Mouse (Mus musculus) liver, embryonic 14.5 days (tissue): ENCODE measurements around the gene Ncapg2. TPM values are rescaled to one million over a fixed set of nuclear protein-coding genes. Genes with fewer than 3 reads are reported as not detected.

Source experiments
- ATAC-seq: fragments of 200-750 bp; cut with Nextera tagmentation; 2 replicates; pipeline ENCODE4 v1.8.0; 2017; ENCODE audit warnings: moderate number of reproducible peaks, mild to moderate bottlenecking, moderate library complexity; ENCODE audit not compliant: insufficient read depth
- DNase-seq, 3 experiments: peaks; one replicate each; pipeline ENCODE4 v3.0.0-alpha.2; 2012 to 2013; ENCODE audit warnings: low read depth in 3 of 3, low spot score in 3 of 3
- H3K27ac ChIP-seq: fragments of 300-500 bp; sonication (generic); 2 replicates; pipeline ENCODE4 v1.5.1; 2014; ENCODE audit warnings: moderate library complexity, mild to moderate bottlenecking, control low read depth, inconsistent platforms
- H3K27me3 ChIP-seq: fragments of 300-500 bp; sonication (generic); 2 replicates; pipeline ENCODE4 v1.6.1; 2014; ENCODE audit warnings: mild to moderate bottlenecking, low read length, moderate library complexity; ENCODE audit not compliant: control insufficient read depth, insufficient read depth
- H3K36me3 ChIP-seq: fragments of 300-500 bp; sonication (generic); replicated peaks from 2 replicates; pipeline ENCODE4 v1.6.1; 2014; ENCODE audit warnings: low read depth; ENCODE audit not compliant: control insufficient read depth, insufficient read depth
- H3K4me1 ChIP-seq, 2 experiments: fragments of 200-500 bp in 1 of 2; fragments of 300-500 bp in 1 of 2; sonication (generic) in 1 of 2; replicated peaks; 2 replicates each; pipeline ENCODE4 v1.6.1; 2012 to 2014; ENCODE audit warnings: antibody characterized with exemption in 1 of 2, inconsistent platforms in 1 of 2, low read length in 1 of 2; ENCODE audit not compliant: control insufficient read depth in 2 of 2, insufficient read depth in 2 of 2
- H3K4me2 ChIP-seq: fragments of 300-500 bp; sonication (generic); 2 replicates; pipeline ENCODE4 v1.6.1; 2014; ENCODE audit warnings: low read depth, mild to moderate bottlenecking, control low read depth, moderate library complexity
- H3K4me3 ChIP-seq, 2 experiments: fragments of 200-500 bp in 1 of 2; fragments of 300-500 bp in 1 of 2; sonication (generic) in 1 of 2; 2 replicates each; pipeline ENCODE4 v1.5.1; 2012 to 2014; ENCODE audit warnings: low read depth in 2 of 2, low read length in 2 of 2, mild to moderate bottlenecking in 2 of 2, control low read depth in 1 of 2, inconsistent platforms in 1 of 2, moderate library complexity in 1 of 2; ENCODE audit not compliant: insufficient read depth in 1 of 2
- H3K9ac ChIP-seq: fragments of 300-500 bp; sonication (generic); replicated peaks from 2 replicates; pipeline ENCODE4 v1.6.1; 2014; ENCODE audit warnings: mild to moderate bottlenecking, control low read depth, moderate library complexity
- H3K9me3 ChIP-seq: fragments of 300-500 bp; sonication (generic); 2 replicates; pipeline ENCODE4 v1.6.1; 2016; ENCODE audit warnings: low read length, mixed read lengths; ENCODE audit not compliant: control insufficient read depth
- CTCF ChIP-seq: IDR thresholded peaks from 2 replicates; pipeline ENCODE4 v1.5.1; 2016; ENCODE audit warnings: antibody characterized with exemption, low read depth, control low read depth
- EP300 ChIP-seq: IDR thresholded peaks from 2 replicates; pipeline ENCODE4 v1.6.1; 2016; ENCODE audit warnings: antibody characterized with exemption, low read depth
- WGBS: fragments of 180-500 bp; shearing (Covaris S2); extraction: QIAGEN DNeasy Blood & Tissue Kit; methylation state at CpG from one replicate; pipeline ENCODE4 v1.1.7; 2014; ENCODE audit not compliant: insufficient replicate concordance; 5-methylcytosine and 5-hydroxymethylcytosine counted together
- polyA plus RNA-seq, 2 experiments: library from polyadenylated mRNA; depleted of rRNA in 1 of 2; stranded (reverse) in 1 of 2; unstranded in 1 of 2; fragments of >200 nt; fragmentation: Nextera tagmentation in 1 of 2; extraction: Ambion mirVana in 1 of 2; gene quantifications; 2 replicates each; pipeline versions ENCODE4 v1.2.1 to v1.2.3; 2012 to 2014

The Ncapg2 gene
- polyA plus RNA-seq (2012; rRNA removed): 15.9 and 25.4 TPM in 2 replicates
- 55.8 TPM in 2 replicates for polyA plus RNA-seq (2014; fragmentation: Nextera tagmentation; extraction: Ambion mirVana)

- Histone ChIP-seq H3K4me2 (peak within 1 kb of the TSS; percentile 56), H3K9ac (peak within 1 kb of the TSS; percentile 93), H3K36me3 (peaks cover 32% of the 10 kb centered on the region), H3K27me3 (no peaks in the 10 kb centered on the region), H3K4me1 (peaks cover 8 to 24% of the 10 kb centered on the region in 2 experiments), H3K9me3 (no peaks in the 10 kb centered on the region), H3K4me3 (peak within 1 kb of the TSS; percentile 94 to 95), H3K27ac (peak within 1 kb of the TSS; percentile 54)
- TF ChIP-seq CTCF: no peak
- TF ChIP-seq EP300: peak; percentile 53; the same call in 1 of the 2 replicates
- ATAC-seq (peak; percentile 97), DNase-seq (peak; percentile 95 to 97 (median 97))
- WGBS: under 1% methylated on average over 72 of the region's 72 CpGs
Observed at GRCm38 (mm10) chr12:116405045-116405835, at the start of gene Ncapg2. Ncapg2 (plus strand) TSS chr12:116405402.

- ATAC-seq (no peak), DNase-seq (no peak)
- TF ChIP-seq CTCF (no peak), EP300 (no peak)
- Histone ChIP-seq H3K9ac (no peak overlapping the region), H3K4me1 (no peaks in the 10 kb centered on the region), H3K36me3 (peaks cover 15% of the 10 kb centered on the region), H3K4me2 (no peak overlapping the region), H3K27me3 (no peaks in the 10 kb centered on the region), H3K4me3 (no peak overlapping the region), H3K9me3 (no peaks in the 10 kb centered on the region), H3K27ac (no peak overlapping the region)
Observed at GRCm38 (mm10) chr12:116362091-116362490, 43.1 kb upstream of the Ncapg2 start.

- H3K4me3 ChIP-seq: no peak overlapping the region
- TF ChIP-seq EP300 (no peak), CTCF (no peak)
- 85% methylated on average over 3 of the region's 3 CpGs for WGBS
- H3K36me3 ChIP-seq: peaks cover 14% of the 10 kb centered on the region
- ATAC-seq (no peak), DNase-seq (no peak)
- H3K4me1 ChIP-seq: no peaks in the 10 kb centered on the region
- no peaks in the 10 kb centered on the region for H3K9me3 ChIP-seq
- H3K4me2 ChIP-seq: no peak overlapping the region
- no peak overlapping the region for H3K27ac ChIP-seq
- no peak overlapping the region for H3K9ac ChIP-seq
- H3K27me3 ChIP-seq: no peaks in the 10 kb centered on the region
Observed at GRCm38 (mm10) chr12:116366900-116367299, 38.3 kb upstream of the Ncapg2 start.

- no peak overlapping the region for H3K9ac ChIP-seq
- H3K4me2 ChIP-seq: no peak overlapping the region
- H3K27me3 ChIP-seq: no peaks in the 10 kb centered on the region
- no peak overlapping the region for H3K4me3 ChIP-seq
- H3K4me1 ChIP-seq: no peaks in the 10 kb centered on the region
- no peak overlapping the region for H3K27ac ChIP-seq
- 85% methylated on average over 2 of the region's 2 CpGs for WGBS
- no peak for TF ChIP-seq EP300
- no peak for TF ChIP-seq CTCF
- H3K36me3 ChIP-seq: peaks cover 14% of the 10 kb centered on the region
- H3K9me3 ChIP-seq: no peaks in the 10 kb centered on the region
- ATAC-seq (no peak), DNase-seq (no peak)
Observed at GRCm38 (mm10) chr12:116367346-116367745, 37.9 kb upstream of the Ncapg2 start.

- no peaks in the 10 kb centered on the region for H3K27me3 ChIP-seq
- 73% methylated on average over 2 of the region's 2 CpGs for WGBS
- no peaks in the 10 kb centered on the region for H3K9me3 ChIP-seq
- no peak overlapping the region for H3K9ac ChIP-seq
- peaks cover 10% of the 10 kb centered on the region for H3K36me3 ChIP-seq
- no peak overlapping the region for H3K4me3 ChIP-seq
- no peaks in the 10 kb centered on the region for H3K4me1 ChIP-seq
- no peak for DNase-seq
- no peak for ATAC-seq
- H3K4me2 ChIP-seq: no peak overlapping the region
- no peak for TF ChIP-seq CTCF
- TF ChIP-seq EP300: no peak
- no peak overlapping the region for H3K27ac ChIP-seq
Observed at GRCm38 (mm10) chr12:116368857-116369256, 36.3 kb upstream of the Ncapg2 start.
